Mouse (Mus musculus): ENCODE data around the gene 9130019O22Rik.

DNA sequence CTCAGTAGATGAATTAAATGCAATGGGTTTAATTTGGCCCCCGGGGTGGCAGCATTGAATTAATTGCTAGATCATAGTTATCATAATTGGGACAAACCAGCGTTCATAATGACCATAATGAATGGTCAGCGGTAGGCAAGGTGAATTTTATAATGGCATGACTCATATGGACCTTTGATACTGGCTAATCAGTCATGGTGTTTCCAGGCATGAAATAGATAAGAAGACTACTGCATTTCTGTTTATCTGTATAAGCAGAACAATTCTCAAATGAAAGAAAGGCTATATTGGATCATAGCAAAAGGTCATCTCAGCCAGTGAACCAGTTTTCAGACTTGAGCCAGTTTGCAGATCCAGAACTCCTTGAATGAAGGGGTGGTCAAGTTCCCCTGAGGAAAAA lies 13.4 kb upstream of the 9130019O22Rik start:
- TF ChIP-seq POLR2A (IDR thresholded peaks at IDR 0.05; ENCODE audit: low read depth, low read length) (no peak), CTCF (IDR thresholded peaks at IDR 0.05; ENCODE audit: extremely low read depth, insufficient read depth, insufficient read length, insufficient replicate concordance) (no peak)

Data from spleen, adult 2 months (tissue).